Mouse (Mus musculus): ENCODE results near the gene Gpr158. TPM values are rescaled to one million over a fixed set of nuclear protein-coding genes. Genes with fewer than 3 reads are reported as not detected.

Gpr158 gene
- total and polyA plus RNA-seq, 3 experiments = 0.63 to 1.5 (median 1.2) TPM

DNA sequence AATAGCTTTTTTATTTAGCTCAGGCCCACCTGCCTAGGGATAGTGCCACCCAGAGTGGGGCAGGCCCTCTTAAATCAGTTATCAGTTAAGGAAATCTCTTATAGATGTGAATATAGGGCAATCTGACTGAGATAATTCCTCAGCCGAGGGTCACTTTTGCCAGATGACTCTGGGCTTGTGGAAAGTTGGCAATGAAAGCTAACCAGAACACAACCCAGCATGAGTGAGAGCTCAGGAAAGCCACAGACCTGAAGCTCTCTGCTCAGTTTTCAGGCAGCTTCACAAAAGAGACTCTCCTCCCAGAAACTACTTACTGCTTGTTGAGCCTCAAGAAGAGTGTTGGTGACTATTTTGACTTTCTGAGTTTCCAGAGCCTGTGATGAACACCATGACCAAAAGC, 264.8 kb downstream of the Gpr158 start:
- DNase-seq = no peak

DNA sequence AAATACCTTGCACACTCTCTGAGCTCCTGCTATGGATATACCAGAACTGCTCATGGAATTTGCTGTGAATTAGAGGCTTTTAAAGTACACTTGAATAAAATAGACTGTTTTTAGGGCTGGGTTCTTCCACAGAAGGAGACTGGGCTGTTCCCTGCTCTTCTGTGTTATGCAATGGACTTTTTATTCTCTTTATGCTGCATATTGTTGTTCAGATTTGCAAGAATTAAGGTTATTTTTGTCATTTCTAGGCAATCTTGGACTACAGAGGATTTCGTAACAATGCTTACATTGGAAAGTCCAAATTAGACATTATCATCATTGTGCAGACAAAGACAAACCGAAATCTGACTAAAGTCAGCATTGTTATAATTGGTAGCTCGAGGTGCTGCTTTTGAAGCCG, 298.4 kb downstream of the Gpr158 start:
- DNase-seq = no peak

DNA sequence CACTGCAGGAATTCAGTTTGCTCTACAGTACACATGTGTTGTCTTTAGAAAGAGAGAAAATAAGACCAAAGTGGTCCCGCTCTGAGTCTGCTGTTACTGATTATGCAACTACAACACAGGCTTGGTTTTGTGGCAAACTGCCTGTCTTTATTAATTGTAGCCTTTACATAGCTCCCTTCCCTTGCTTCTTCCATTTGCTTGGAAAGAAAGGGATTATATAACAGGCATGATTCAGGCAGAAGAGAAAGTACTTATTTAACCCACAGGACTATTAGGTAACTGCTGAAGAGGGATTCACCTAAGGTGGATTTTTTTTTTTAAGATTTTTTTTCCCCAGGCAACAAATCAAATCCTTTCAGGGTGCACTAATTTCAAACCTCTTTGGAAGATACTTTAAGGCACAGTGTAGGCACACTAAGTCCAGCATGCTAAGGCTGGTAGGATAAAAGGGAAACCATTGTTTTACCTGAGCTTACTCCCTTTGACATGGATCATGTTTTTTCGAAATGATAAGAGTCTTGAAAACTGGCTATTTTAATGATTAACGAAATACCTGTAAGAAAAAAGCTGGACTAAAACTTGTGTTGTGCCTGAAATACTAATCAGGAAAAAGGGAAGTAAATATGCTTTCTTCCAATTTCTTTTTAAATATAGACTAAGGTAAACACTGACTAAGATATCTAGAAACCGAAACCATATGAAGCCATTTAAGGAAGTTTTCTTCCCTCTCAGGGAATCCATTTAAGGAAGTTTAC, 308.9 kb downstream of the Gpr158 start:
- no peak for DNase-seq

GRCm38 (mm10) chr2:21676839-21677123, 309.4 kb downstream of the Gpr158 start:
- DNase-seq = no peak

- DNase-seq = no peak
These were observed 313.5 kb downstream of the Gpr158 start for GRCm38 (mm10) chr2:21680735-21681270.

DNA sequence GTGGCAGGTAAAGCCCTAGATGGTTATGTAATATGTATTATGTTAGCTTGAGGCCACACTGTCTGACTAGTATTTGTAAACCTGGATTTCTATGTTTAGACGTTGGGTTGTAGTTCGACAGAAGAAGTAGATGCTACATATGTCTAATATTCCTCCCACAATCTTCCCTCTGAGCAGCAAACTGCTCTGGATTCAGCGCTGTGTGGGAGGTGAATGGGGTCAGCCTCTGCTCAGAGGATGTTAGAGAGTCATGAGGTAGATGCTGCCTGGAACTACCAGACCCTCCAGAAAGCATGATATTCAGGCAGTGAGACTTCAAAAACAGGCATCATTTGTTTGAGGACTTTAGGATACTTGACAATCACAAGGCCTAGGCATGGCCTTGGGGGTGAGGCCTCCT, 317.4 kb downstream of the Gpr158 start:
- DNase-seq = no peak

- no peak for DNase-seq
These were observed 325.8 kb downstream of the Gpr158 start for GRCm38 (mm10) chr2:21693128-21693527.

- no peak for DNase-seq
These were observed 326.7 kb downstream of the Gpr158 start for GRCm38 (mm10) chr2:21693807-21694594.

- no peak for DNase-seq
These were observed 360.7 kb downstream of the Gpr158 start for GRCm38 (mm10) chr2:21728075-21728474.

DNA sequence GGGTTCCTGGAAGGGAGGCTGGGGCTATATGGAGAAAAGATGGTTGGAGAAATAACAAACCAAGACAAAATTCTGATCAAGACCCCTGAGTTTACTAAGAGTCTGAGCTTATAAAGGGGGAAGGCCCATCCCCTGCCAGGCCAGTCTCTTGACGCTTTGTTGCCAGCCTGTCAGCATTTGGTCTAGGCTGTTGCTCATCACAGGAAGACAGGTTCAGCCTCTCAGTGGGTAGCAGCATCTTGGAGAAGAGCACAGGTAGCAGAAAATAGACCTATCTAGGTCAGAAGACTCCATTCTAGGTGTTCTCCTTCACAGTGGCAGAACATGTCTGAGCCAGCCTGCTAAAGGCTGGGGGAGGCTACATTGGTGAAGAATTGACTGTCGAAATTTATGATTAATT, 416.4 kb downstream of the Gpr158 start:
- DNase-seq = no peak

GRCm38 (mm10) chr2:21793156-21793555, 425.8 kb downstream of the Gpr158 start:
- no peak for DNase-seq

DNA sequence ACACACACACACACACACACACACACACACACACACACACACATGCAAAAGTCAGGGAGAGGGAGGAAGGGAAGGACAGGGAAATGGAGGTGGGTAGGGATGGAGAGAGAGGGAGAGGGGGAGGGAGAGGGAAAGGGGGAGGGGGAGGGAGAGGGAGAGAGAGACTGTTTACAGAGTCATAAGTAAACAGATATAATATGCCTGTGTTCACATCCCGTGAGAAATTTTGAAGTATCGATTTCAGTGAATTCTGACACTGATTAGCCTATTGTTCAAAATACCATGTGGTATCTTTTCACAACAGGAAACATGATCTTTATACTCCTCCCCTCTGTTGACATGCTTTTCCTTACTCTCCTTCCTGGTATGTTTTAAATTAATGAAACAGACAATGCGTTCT, 432.3 kb downstream of the Gpr158 start:
- no peak for DNase-seq

DNA sequence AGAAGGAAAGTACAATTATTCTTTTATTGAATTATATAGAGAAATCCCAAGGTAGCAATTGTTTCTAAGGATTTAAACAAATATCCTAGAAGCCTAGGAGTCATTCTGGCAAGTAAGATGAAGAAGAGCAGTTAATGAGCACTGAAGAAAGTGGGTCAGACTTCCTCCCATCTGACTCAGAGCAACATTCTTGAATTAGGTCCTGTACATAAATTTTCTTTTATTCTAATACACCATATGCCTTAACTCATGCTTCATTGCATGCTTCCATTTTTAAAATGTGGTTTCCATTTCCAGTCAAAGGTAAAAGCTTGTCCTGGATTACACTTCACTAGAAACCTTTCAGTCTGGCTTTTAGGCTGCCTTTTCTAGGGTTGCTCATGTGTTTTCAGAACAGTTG, 432.7 kb downstream of the Gpr158 start:
- DNase-seq = no peak

GRCm38 (mm10) chr2:21808510-21808909, 441.2 kb downstream of the Gpr158 start:
- no peak for DNase-seq

DNA sequence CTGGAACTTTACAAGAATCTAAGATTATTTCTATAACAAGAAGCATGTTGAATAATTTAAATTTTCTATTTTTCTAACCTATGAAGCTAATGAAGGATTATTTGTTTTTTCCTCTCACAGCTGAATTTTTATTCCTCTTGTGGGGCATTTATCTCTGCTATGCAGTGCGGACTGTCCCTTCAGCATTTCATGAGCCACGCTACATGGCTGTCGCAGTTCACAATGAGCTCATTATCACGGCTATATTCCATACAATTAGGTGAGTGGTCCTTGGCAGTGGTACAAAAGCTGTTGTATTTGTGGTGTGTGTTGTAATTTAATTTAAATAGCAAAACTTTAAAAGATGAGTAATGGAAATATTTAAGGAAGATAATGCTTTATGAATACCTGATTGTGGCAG, 443.1 kb downstream of the Gpr158 start:
- no peak for DNase-seq

- DNase-seq = no peak
These were observed 496.7 kb downstream of the Gpr158 start for GRCm38 (mm10) chr2:21864061-21864460.

Other genes starting within 250 kb of the Gpr158 start
- 1 to 10 TPM in 1 of 2 experiments, under 1 TPM in 1; 0.81 to 1.4 TPM for gene Enkur, start 162.2 kb upstream of the Gpr158 start, total RNA-seq (2021)
- not detected in 2 replicates for gene Enkur, start 162.2 kb upstream of the Gpr158 start, polyA plus RNA-seq (2012; rRNA removed)
- 1 to 10 TPM; 5.0 to 6.5 TPM for gene Thnsl1, start 161.8 kb upstream of the Gpr158 start, total RNA-seq (2021)
- gene Thnsl1, start 161.8 kb upstream of the Gpr158 start, polyA plus RNA-seq (2012; rRNA removed) = 2.6 and 2.8 TPM in 2 replicates

All from adrenal gland, adult 2 months (tissue).